Mouse (Mus musculus): ENCODE results near the gene Pfkp.

Gene Pfkp

DNA sequence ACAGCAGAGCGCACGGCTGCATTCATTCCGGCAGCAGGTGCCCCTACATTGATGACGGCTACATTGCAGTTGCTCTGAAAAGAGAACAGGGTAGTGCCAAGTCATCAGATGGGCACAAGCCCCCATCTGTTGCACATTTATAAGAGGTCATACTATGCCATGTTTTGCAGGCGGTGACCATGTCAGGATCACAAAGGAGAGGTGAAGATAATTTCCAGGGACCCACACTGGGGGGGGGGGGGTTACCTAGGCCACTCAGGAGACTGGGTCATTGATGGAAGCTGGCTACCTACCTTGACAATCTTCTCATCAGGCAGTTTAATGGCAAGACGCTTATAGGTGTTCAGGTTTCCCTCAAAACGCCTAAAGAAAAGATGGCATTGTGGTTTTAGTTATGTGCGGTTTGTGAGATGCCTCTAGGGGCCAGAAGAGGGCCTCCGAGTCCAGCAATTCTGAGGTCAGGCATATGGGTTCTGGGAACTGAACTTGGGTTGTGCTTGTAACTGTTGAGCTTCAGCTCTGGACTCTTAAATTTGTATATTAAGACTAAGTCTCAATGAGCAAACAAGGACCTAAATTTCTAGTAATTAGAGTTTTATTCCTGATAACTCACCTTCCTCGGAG lies 45.7 kb downstream of the Pfkp start:
- no peak for DNase-seq (ENCODE audit: extremely low spot score)

GRCm38 (mm10) chr13:6601676-6602075 lies 46.9 kb downstream of the Pfkp start:
- no peak for DNase-seq (ENCODE audit: extremely low spot score)

GRCm38 (mm10) chr13:6600626-6601025 lies 48.0 kb downstream of the Pfkp start:
- DNase-seq (ENCODE audit: extremely low spot score): no peak

DNA sequence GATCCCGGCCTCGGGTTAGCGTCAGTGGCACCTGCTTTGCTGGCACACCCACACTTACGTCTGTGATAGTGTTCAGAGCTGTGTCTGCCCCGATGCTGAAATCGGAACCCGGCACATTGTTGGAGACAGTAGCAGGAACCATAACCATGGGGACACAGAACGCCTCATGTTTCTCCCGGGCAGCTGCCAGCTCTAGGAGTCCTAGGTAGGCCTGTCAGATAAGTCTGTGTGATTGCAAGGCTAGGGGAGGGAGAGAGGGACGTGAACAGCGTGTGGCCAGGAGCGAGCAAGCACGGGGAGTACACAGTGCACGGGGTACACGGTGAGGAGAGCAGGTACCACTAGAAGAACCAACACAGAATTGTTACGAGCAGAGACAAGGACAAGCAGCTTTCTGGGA lies 50.8 kb downstream of the Pfkp start:
- no peak for DNase-seq (ENCODE audit: extremely low spot score)

DNA sequence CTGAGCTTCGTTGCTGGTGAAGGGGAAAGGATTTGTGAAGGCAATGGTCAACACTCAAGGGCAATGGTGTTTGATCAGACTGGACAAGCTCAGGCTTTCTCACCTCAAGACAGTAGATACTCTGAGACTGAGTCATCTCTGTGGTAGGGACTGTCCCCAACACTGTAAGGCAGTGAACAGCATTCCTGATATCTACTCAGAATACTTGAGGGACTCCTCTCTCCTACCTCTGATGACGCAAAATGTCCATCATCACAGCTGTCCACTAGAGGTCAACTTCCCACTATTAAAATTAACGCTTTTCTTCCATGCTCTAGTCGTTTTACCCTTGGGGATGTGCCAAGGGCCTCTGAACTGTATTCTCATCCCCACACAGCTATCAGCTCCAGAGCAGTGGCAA lies 53.2 kb downstream of the Pfkp start:
- DNase-seq (ENCODE audit: extremely low spot score): no peak

DNA sequence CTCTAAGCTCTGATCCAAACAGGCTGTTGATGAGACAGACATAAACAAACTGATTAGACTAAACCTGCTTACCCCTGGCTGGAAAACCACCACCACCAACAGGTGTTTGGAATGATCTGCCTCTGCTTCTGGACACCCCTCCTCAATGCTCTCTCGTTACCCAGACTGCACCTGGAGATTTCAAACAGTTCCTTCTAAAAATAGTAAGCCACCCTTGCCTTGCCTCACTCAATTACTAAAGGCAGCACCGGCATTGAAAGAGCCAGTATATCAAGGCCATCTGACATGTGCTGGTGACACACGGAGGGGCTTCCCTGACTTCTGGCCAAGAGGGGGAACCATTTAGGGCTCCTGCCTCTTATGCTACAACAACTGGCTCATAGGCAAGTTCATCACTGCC lies 57.7 kb downstream of the Pfkp start:
- DNase-seq (ENCODE audit: extremely low spot score): no peak

- no peak for DNase-seq (ENCODE audit: extremely low spot score)
Measured at GRCm38 (mm10) chr13:6586009-6586408, 62.6 kb downstream of the Pfkp start.

DNA sequence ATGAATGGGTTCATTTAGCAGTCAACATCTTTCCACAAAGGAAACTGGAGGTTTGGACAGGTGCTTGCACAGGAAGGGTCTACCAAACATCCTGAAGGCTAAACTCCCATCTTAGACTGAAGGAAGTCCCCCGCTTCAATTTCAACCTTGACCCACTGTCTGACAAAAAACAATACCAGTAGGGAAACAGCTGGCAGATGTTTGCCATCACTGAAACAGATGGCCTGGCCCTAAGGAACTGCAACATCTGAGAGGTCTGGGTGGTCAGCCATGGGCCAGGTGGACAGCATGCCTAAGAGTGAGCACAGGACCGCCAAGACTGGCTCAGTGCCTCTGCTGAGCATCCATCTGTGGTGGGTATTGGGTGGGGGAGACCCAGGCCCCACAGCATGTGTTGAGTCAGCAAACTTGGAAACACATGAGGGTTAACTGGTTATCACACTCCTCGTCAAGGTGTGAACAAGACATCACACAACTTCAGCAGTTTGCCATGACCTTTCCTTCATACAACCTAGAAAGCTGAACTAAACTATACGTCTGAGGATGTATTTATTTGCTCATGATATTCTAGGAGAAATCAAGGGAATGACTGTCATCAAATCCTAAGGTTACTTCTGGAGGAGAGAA lies 65.0 kb downstream of the Pfkp start:
- no peak for DNase-seq (ENCODE audit: extremely low spot score)

DNA sequence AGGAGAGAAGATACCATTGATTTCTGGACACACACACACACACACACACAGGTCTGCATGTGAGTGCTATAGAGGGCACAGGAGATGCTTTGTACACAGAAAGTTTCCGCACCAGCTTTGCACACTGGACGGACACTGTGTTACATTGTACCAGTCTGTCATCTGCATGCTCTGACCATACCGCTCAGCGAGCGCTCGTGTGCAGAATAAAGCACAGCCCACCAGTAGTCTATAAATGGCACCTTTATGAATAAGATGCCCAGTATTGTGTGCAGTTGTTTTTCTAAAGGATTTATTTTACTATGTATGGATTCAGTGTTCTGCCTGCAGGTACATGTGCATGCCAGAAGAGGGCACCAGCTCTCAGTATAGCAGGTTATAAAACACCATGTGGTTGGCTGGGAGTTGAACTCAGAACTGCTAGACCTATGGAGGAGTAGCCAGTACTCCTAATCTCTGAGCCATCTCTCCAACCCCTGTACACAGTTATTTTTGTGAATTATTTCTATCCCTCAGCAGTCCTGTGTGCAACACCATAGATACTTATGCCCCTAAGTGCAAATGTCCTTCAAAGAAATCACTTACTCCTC lies 72.6 kb downstream of the Pfkp start:
- no peak for DNase-seq (ENCODE audit: extremely low spot score)

DNA sequence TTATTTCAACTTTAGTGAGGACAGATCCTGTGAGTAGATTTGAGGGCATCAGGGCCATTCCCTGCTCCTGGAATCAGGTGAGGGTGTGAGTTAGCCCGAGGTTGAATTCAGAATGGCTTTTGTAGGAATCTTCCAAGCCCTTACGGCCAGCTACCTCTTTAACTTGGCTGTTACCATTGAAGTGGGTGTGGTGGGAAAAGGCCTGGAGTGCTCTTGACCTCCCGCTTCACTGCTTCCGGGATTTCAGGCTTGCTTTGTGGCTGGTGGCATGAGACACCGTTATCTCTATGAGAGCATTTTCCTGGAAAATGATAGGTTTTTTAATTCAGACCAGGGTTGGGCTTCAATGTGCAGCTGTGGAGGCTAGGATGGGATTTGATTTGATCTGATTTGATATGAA lies 83.0 kb downstream of the Pfkp start:
- DNase-seq (ENCODE audit: extremely low spot score): no peak

GRCm38 (mm10) chr13:6562409-6562808 lies 86.2 kb downstream of the Pfkp start:
- DNase-seq (ENCODE audit: extremely low spot score): no peak

GRCm38 (mm10) chr13:6557771-6558170 lies 90.8 kb downstream of the Pfkp start:
- DNase-seq (ENCODE audit: extremely low spot score): no peak

DNA sequence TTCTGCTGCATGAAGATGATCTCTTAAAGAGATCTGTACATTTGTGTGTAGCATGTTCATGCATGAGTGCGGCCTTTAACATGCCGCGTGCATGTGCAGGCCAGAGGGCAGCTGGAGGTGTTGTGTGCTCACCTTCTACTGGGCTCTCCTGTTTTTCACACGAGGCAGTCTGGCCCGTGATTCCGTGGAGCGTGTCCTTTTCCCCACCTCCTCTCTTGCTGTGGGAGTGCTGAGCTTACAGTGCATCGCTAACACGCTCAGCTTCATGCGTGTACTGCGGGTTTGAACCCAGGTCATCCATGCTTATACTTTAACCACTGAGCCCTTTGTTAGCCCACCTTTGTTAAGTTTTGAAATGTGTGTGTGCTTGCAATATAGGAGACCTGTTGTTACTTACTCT lies 92.9 kb downstream of the Pfkp start:
- DNase-seq (ENCODE audit: extremely low spot score): no peak

DNA sequence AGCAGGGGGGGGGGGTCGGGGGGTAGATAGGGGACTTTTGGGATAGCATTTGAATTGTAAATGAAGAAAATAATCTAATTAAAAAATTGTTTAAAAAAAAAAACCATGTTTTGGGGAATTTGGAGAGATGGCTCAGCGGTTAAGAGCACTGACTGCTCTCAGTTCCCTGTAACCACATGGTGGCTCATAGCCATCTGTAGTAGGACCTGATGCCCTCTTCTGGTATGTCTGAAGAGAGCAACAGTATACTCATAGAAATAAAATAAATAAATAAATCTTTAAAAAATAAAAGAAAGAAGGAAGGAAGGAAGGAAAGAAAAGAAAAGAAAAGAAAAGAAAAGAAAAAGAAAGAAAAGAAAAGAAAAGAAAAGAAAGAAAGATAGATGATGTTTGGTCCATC lies 94.9 kb downstream of the Pfkp start:
- no peak for DNase-seq (ENCODE audit: extremely low spot score)

DNA sequence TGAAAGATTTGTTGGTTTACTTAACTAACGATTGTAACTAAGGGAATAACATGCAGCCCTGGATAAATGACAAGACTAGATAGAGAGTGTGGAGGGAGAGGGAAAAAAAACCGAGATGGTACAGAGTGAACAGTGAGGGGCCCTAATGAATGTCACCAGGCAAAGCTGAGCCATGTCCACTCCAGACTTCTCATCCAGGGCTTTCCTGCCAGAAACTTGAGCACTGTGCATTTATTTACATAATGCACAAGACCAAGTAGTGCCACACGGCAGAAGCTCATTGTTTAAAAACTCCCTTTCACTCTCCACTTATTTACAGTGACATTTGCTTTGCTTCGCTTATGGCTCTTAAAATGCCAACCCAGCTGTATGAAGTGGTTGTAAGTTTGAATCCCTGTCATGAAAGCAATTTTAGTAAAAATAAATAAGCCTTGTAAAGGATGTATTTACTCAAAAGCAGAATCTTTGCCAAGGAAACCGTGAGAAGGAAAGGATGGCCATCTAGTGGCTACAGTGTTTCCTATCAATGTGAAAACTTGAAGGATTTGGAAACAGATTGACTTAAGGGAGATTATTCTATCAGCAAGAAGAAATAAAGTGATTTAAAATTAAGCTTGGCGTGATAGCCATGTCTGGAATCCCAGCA lies 113.2 kb downstream of the Pfkp start:
- DNase-seq (ENCODE audit: extremely low spot score): no peak

DNA sequence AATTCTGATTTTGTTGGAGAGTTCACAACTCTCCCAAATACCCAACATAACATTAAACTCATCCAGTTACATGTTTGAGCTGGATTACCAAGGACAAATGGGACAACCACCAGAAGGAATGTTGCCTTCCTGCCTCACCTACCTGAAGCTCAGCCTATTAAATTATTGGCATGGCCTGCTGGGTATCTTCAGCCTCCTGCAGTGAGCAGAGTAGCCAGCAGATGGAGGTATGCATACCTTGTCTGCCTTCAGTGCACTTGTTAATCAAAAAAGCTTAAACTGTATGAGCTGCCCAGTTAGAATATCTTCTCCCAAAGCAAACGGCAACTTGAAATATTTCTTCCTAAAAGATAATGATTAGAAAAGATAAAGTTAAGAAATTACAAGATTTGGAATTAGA lies 115.9 kb downstream of the Pfkp start:
- no peak for DNase-seq (ENCODE audit: extremely low spot score)
